Mouse (Mus musculus): ENCODE measurements around the gene Kat14. TPM values are rescaled to one million over a fixed set of nuclear protein-coding genes. Genes with fewer than 3 reads are reported as not detected.

The Kat14 gene
- polyA plus RNA-seq (2012; rRNA removed) = 11.7 and 12.5 TPM in 2 replicates

DNA sequence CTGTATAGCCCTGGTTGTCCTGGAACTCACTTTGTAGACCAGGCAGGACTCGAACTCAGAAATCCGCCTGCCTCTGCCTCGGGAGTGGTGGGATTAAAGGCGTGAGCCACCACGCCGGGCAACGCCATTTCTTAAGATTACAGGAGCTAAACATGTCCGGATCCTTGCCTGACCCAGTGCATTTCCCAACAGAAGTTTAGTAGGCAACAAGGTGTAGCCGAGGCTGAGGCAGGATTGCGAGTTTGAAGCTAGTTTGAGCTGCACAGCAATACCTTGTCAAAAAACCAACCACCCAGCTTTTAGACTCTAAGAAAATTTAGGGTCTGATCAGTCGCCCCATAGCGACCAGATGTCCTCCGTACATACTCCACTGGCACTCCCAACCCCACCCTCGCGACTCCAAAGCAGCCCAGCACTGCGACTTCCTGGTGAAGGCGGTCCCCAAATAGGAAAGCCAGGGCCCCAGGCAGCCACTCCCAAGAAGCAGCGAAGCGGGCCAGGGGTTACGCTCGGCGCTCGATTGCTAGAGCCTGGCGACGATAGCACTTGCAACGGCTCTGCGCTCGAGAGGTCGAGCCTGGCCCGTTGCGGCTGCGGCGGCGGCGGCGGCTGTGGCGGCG is at the start of gene Kat14, which contains the start of gene Pet117:
Gene Kat14 (plus strand): TSS at position 584 of the 620 bp plus-strand sequence.
Gene Pet117 (plus strand): TSS at position 597 of the 620 bp plus-strand sequence.

DNA sequence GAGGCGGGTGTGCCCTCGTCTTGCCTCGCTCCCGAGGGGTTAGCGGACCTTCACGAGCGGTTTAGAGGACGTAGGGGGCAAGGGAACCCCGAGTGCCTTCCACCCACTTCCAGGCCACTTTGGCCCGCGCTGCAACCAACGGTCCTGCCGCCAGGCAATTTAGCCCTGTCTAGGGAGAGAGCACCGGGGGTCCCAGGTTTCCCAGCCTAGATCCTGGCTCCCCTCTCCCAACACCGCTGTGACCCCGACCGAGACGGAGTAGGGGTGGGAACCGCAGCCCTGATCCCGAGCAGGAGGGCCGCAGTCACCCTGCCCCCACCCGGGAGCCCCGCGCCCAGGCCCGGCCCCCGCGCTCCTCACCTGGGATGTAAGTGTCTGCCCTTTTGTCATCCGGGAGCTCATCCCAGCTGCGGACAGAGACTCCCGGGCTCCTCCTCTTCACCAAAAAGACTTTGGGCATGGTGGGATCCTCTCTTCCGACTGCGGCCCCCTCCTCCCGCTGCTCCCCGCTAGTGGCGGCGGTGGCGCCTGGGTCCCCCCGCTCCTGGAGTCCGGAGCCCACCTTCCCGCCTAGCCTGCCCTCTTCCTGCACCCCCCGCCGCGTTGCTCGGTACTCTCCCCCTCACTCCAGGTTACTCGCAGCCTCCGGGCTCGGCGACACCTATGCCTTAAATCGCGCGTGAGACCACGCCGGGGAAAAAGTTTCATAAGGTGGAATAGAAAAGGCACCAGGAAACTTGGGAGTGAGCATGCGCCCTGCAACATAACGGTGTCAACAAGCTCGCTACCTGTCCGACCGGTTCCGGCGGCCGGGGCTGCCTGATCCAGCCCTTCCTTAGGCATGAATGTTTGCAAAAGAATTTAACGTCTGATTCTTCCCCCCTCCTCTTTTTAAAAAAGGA is 37.1 kb upstream of the Kat14 start, which contains the start of gene Ovol2:
Gene Ovol2 (minus strand): TSS at position 746 of the 902 bp plus-strand sequence.

Other genes starting within 250 kb of the Kat14 start
- 4.3 and 4.6 TPM in 2 replicates for gene Mgme1, start 98.3 kb upstream of the Kat14 start, polyA plus RNA-seq (2012; rRNA removed)
- gene Snx5, start 98.1 kb upstream of the Kat14 start, polyA plus RNA-seq (2012; rRNA removed) = 65.8 and 74.3 TPM in 2 replicates
- gene Ovol2, start 36.8 kb upstream of the Kat14 start, polyA plus RNA-seq (2012; rRNA removed) = 0.23 and 0.25 TPM in 2 replicates
- not detected in 2 replicates for gene Pet117, start within 50 bp of the Kat14 start, polyA plus RNA-seq (2012; rRNA removed)
- 0.06 TPM in 2 replicates for gene Dzank1, start 158.4 kb downstream of the Kat14 start, polyA plus RNA-seq (2012; rRNA removed)
- 4.2 and 4.5 TPM in 2 replicates for gene Polr3f, start 158.7 kb downstream of the Kat14 start, polyA plus RNA-seq (2012; rRNA removed)
- gene Rbbp9, start 181.9 kb downstream of the Kat14 start, polyA plus RNA-seq (2012; rRNA removed) = 6.4 and 6.7 TPM in 2 replicates
- gene Sec23b, start 187.2 kb downstream of the Kat14 start, polyA plus RNA-seq (2012; rRNA removed) = 24.9 and 25.8 TPM in 2 replicates
- 17.7 and 19.1 TPM in 2 replicates for gene Smim26, start 225.1 kb downstream of the Kat14 start, polyA plus RNA-seq (2012; rRNA removed)
- gene Dtd1, start 230.9 kb downstream of the Kat14 start, polyA plus RNA-seq (2012; rRNA removed) = 7.7 and 8.6 TPM in 2 replicates

Data from liver, embryonic 18 days (tissue).